Mouse (Mus musculus) thymus, adult 2 months (tissue): ENCODE data around the gene Sept8. TPM values are rescaled to one million over a fixed set of nuclear protein-coding genes. Genes with fewer than 3 reads are reported as not detected.

Source experiments
- DNase-seq: peaks from one replicate; pipeline ENCODE4 v3.0.0; 2021
- H3K27ac ChIP-seq: fragments of 200-500 bp; 2 replicates; pipeline ENCODE4 v1.5.1; 2012; ENCODE audit warnings: low read length, control low read depth; ENCODE audit not compliant: control insufficient read depth, insufficient read depth
- H3K27me3 ChIP-seq: fragments of 200-500 bp; 2 replicates; pipeline ENCODE4 v1.6.1; 2012; ENCODE audit warnings: mild to moderate bottlenecking, low read length, moderate library complexity, mixed read lengths; ENCODE audit not compliant: control insufficient read depth, insufficient read depth
- H3K36me3 ChIP-seq: fragments of 200-500 bp; 2 replicates; pipeline ENCODE4 v1.6.1; 2012; ENCODE audit warnings: mild to moderate bottlenecking, low read length, moderate library complexity; ENCODE audit not compliant: control insufficient read depth, insufficient read depth
- H3K4me1 ChIP-seq: fragments of 200-500 bp; replicated peaks from 2 replicates; pipeline ENCODE4 v1.6.1; 2012; ENCODE audit warnings: low read length; ENCODE audit not compliant: control insufficient read depth, insufficient read depth
- H3K4me3 ChIP-seq: fragments of 200-500 bp; 2 replicates; pipeline ENCODE4 v1.5.1; 2012; ENCODE audit warnings: mild to moderate bottlenecking, low read length, control low read depth, moderate library complexity; ENCODE audit not compliant: control insufficient read depth, insufficient read depth
- CTCF ChIP-seq: fragments of 200-500 bp; IDR thresholded peaks from 2 replicates; pipeline ENCODE4 v1.5.1; 2012; ENCODE audit warnings: mild to moderate bottlenecking, control low read depth, low read length, moderate library complexity, borderline replicate concordance; ENCODE audit not compliant: control insufficient read depth, poor library complexity, insufficient read depth; ENCODE audit errors: extremely low read depth
- POLR2A ChIP-seq: fragments of 200-500 bp; IDR thresholded peaks from 2 replicates; pipeline ENCODE4 v1.6.1; 2012; ENCODE audit warnings: mild to moderate bottlenecking, low read length, control low read depth, moderate library complexity; ENCODE audit not compliant: control insufficient read depth, poor library complexity, insufficient read depth; ENCODE audit errors: extremely low read depth
- WGBS: fragments of 180-500 bp; shearing (Covaris S2); methylation state at CpG from one replicate; pipeline ENCODE4 v1.1.7; 2018; 5-methylcytosine and 5-hydroxymethylcytosine counted together
- polyA plus RNA-seq: library from polyadenylated mRNA; depleted of rRNA; stranded (reverse); fragments of >200 nt; gene quantifications from 2 replicates; pipeline ENCODE4 v1.2.3, GENCODE M21; 2012

Sept8 gene
- polyA plus RNA-seq, 1 experiment: 11.5 TPM

GRCm38 (mm10) chr11:53478383-53479170 lies 40.5 kb upstream of the Sept8 start:
- DNase-seq: no peak
- peaks cover 15% of the 10 kb centered on the region for H3K27me3 ChIP-seq
- 15% methylated on average over 79 of the region's 79 CpGs for WGBS
- no peak overlapping the region for H3K27ac ChIP-seq
- H3K4me3 ChIP-seq: no peak overlapping the region
- peaks cover 5% of the 10 kb centered on the region for H3K4me1 ChIP-seq
- H3K36me3 ChIP-seq: no peaks in the 10 kb centered on the region
- TF ChIP-seq POLR2A (no peak), CTCF (no peak)

GRCm38 (mm10) chr11:53479171-53479782 lies 39.8 kb upstream of the Sept8 start:
- H3K27me3 ChIP-seq: peaks cover 15% of the 10 kb centered on the region

DNA sequence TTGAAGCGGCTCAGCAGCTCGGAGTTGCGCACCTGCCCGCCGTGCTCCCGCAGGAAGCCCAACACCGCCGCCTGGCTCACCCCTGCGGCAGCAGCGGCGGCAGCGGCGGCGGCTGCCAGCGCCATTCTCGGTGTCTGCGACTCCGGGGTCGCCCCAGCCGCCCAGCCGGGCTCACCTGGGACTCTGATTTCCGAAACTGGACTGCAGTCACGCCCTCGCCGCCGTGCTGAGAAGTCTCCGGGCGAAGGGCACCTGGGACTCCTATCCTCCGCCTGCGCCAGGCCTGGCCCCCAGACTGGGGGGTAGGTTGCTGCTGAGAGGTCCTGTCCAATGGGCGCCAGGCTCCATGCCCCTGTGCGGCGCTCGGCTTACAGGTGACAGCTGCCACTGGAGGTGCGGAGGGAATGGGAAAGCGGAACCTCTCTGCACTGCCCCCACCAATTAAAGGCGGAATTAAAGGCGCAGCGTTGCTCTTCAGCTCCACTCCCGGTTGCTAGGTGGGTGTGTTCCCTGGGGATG lies 39.2 kb upstream of the Sept8 start, which contains the start of the genes Gm9945 and Sowaha:
TSS of gene Gm9945 (plus strand) at position 384 of the 519 bp plus-strand sequence.
TSS of gene Sowaha (minus strand) at position 492 of the 519 bp plus-strand sequence.
- no peaks in the 10 kb centered on the region for H3K36me3 ChIP-seq
- H3K27me3 ChIP-seq: peaks cover 15% of the 10 kb centered on the region
- 4% methylated on average over 40 of the region's 40 CpGs for WGBS
- no peak for DNase-seq
- no peak within 1 kb of the TSS for H3K27ac ChIP-seq
- no peak for TF ChIP-seq CTCF
- TF ChIP-seq POLR2A: no peak
- H3K4me1 ChIP-seq: peaks cover 5% of the 10 kb centered on the region
- no peak within 1 kb of the TSS for H3K4me3 ChIP-seq

More at GRCm38 (mm10) chr11:53479171-53479782, 39.8 kb upstream of the Sept8 start:
- H3K4me1 ChIP-seq: peaks cover 5% of the 10 kb centered on the region
- H3K36me3 ChIP-seq: no peaks in the 10 kb centered on the region
- no peak overlapping the region for H3K27ac ChIP-seq
- no peak for TF ChIP-seq CTCF
- TF ChIP-seq POLR2A: no peak
- no peak for DNase-seq
- 3% methylated on average over 62 of the region's 62 CpGs for WGBS
- H3K4me3 ChIP-seq: no peak overlapping the region

GRCm38 (mm10) chr11:53481088-53481730 lies 37.8 kb upstream of the Sept8 start:
- Histone ChIP-seq H3K27me3 (peaks cover 15% of the 10 kb centered on the region), H3K36me3 (no peaks in the 10 kb centered on the region), H3K27ac (no peak overlapping the region), H3K4me3 (no peak overlapping the region), H3K4me1 (peaks cover 5% of the 10 kb centered on the region)
- 79% methylated on average over 4 of the region's 4 CpGs for WGBS
- TF ChIP-seq CTCF: no peak
- TF ChIP-seq POLR2A: no peak
- DNase-seq: no peak

GRCm38 (mm10) chr11:53483159-53483891 lies 35.7 kb upstream of the Sept8 start:
- Histone ChIP-seq H3K36me3 (no peaks in the 10 kb centered on the region), H3K27me3 (peaks cover 12% of the 10 kb centered on the region; the same call in 1 of the 2 replicates), H3K4me3 (no peak overlapping the region), H3K4me1 (peaks cover 9% of the 10 kb centered on the region), H3K27ac (no peak overlapping the region)
- TF ChIP-seq CTCF (no peak), POLR2A (no peak)
- DNase-seq: no peak
- WGBS: 85% methylated on average over 9 of the region's 9 CpGs
